Mouse (Mus musculus) MEL (cell line): ENCODE results near the gene Tal1. TPM values are rescaled to one million over a fixed set of nuclear protein-coding genes. Genes with fewer than 3 reads are reported as not detected.

Experiments used
- DNase-seq: peaks from one replicate; pipeline ENCODE4 v3.0.0; 2011; ENCODE audit warnings: low read depth, low spot score
- H3K27ac ChIP-seq: 2 replicates; pipeline ENCODE4 v1.5.1; 2012; ENCODE audit warnings: low read depth, mild to moderate bottlenecking, control low read depth, low read length, moderate library complexity; ENCODE audit not compliant: control insufficient read depth
- H3K27me3 ChIP-seq, 2 experiments: fragments of 150-350 bp in 1 of 2; sonication (generic) in 1 of 2; 2 replicates each; pipeline ENCODE4 v1.6.1; 2012; ENCODE audit warnings: low read length in 2 of 2, mild to moderate bottlenecking in 2 of 2, improper control_type of control experiment in 1 of 2, moderate library complexity in 1 of 2; ENCODE audit not compliant: insufficient read depth in 2 of 2, control insufficient read depth in 1 of 2
- H3K36me3 ChIP-seq, 2 experiments: 2 replicates each; pipeline ENCODE4 v1.6.1; 2012 to 2014; ENCODE audit warnings: low read length in 2 of 2, improper control_type of control experiment in 1 of 2, inconsistent platforms in 1 of 2, mild to moderate bottlenecking in 1 of 2; ENCODE audit not compliant: insufficient read depth in 2 of 2, control insufficient read depth in 1 of 2
- H3K4me1 ChIP-seq, 2 experiments: fragments of 150-350 bp in 1 of 2; sonication (generic) in 1 of 2; 2 replicates each; pipeline ENCODE4 v1.6.1; 2012; ENCODE audit warnings: low read length in 2 of 2, improper control_type of control experiment in 1 of 2, mild to moderate bottlenecking in 1 of 2; ENCODE audit not compliant: insufficient read depth in 2 of 2, control insufficient read depth in 1 of 2
- H3K4me3 ChIP-seq, 2 experiments: fragments of 150-350 bp in 1 of 2; sonication (generic) in 1 of 2; 2 replicates each; pipeline ENCODE4 v1.5.1; 2012; ENCODE audit warnings: low read depth in 2 of 2, low read length in 2 of 2, mild to moderate bottlenecking in 2 of 2, moderate library complexity in 2 of 2, control low read depth in 1 of 2, improper control_type of control experiment in 1 of 2; ENCODE audit not compliant: control insufficient read depth in 1 of 2, insufficient read depth in 1 of 2
- H3K79me2 ChIP-seq: 2 replicates; pipeline ENCODE4 v1.6.1; 2012; ENCODE audit warnings: mild to moderate bottlenecking, low read length, moderate library complexity; ENCODE audit not compliant: control insufficient read depth, poor library complexity, insufficient read depth
- H3K9ac ChIP-seq: 2 replicates; pipeline ENCODE4 v1.6.1; 2012; ENCODE audit warnings: low read depth, mild to moderate bottlenecking, control low read depth, low read length, moderate library complexity; ENCODE audit not compliant: control insufficient read depth, poor library complexity, severe bottlenecking
- H3K9me3 ChIP-seq: fragments of 150-350 bp; sonication (generic); replicated peaks from 2 replicates; pipeline ENCODE4 v1.6.1; 2012; ENCODE audit warnings: mild to moderate bottlenecking, low read length, improper control_type of control experiment, moderate library complexity; ENCODE audit not compliant: insufficient read depth
- BHLHE40 ChIP-seq: IDR thresholded peaks from 2 replicates; pipeline ENCODE4 v1.6.1; 2012; ENCODE audit warnings: low read depth, mild to moderate bottlenecking, inconsistent platforms, low read length, improper control_type of control experiment, borderline replicate concordance
- CHD1 ChIP-seq: IDR thresholded peaks from 2 replicates; pipeline ENCODE4 v1.6.1; 2012; ENCODE audit warnings: low read depth, mild to moderate bottlenecking, inconsistent platforms, low read length, improper control_type of control experiment
- CHD2 ChIP-seq: IDR thresholded peaks from 2 replicates; pipeline ENCODE4 v1.6.1; 2011; ENCODE audit warnings: low read length, improper control_type of control experiment
- CTCF ChIP-seq, 3 experiments: IDR thresholded peaks in 2 of 3; conservative IDR thresholded peaks in 1 of 3; 2 replicates each; pipeline ENCODE4 v1.5.1; 2011 to 2012; ENCODE audit warnings: low read length in 3 of 3, low read depth in 2 of 3, mild to moderate bottlenecking in 2 of 3, improper control_type of control experiment in 1 of 3, inconsistent platforms in 1 of 3, mixed read lengths in 1 of 3, moderate library complexity in 1 of 3; ENCODE audit not compliant: control insufficient read depth in 1 of 3, insufficient read depth in 1 of 3, poor library complexity in 1 of 3, severe bottlenecking in 1 of 3
- ELF1 ChIP-seq: IDR thresholded peaks from 2 replicates; pipeline ENCODE4 v1.6.1; 2014; ENCODE audit warnings: low read depth, mild to moderate bottlenecking, inconsistent platforms, low read length, improper control_type of control experiment, moderate library complexity
- EP300 ChIP-seq, 2 experiments: IDR thresholded peaks; 2 replicates each; pipeline ENCODE4 v1.6.1; 2011; ENCODE audit warnings: improper control_type of control experiment in 2 of 2, low read length in 2 of 2, low read depth in 1 of 2, mild to moderate bottlenecking in 1 of 2
- ETS1 ChIP-seq: IDR thresholded peaks from 2 replicates; pipeline ENCODE4 v1.6.1; 2012; ENCODE audit warnings: low read depth, mild to moderate bottlenecking, inconsistent platforms, low read length, improper control_type of control experiment, moderate library complexity
- GATA1 ChIP-seq: IDR thresholded peaks from 2 replicates; pipeline ENCODE4 v1.6.1; 2011; ENCODE audit warnings: low read depth, low read length, improper control_type of control experiment
- HCFC1 ChIP-seq: IDR thresholded peaks from 2 replicates; pipeline ENCODE4 v1.6.1; 2012; ENCODE audit warnings: low read depth, mild to moderate bottlenecking, inconsistent platforms, low read length, improper control_type of control experiment, moderate library complexity
- JUND ChIP-seq: IDR thresholded peaks from 2 replicates; pipeline ENCODE4 v1.6.1; 2011; ENCODE audit warnings: low read depth, mild to moderate bottlenecking, improper control_type of control experiment, low read length
- KAT2A ChIP-seq: conservative IDR thresholded peaks from 2 replicates; pipeline ENCODE4 v1.6.1; 2012; ENCODE audit warnings: low read depth, low read length, improper control_type of control experiment, inconsistent platforms
- MAX ChIP-seq: IDR thresholded peaks from 2 replicates; pipeline ENCODE4 v1.6.1; 2011; ENCODE audit warnings: low read length, improper control_type of control experiment
- MAZ ChIP-seq: IDR thresholded peaks from 2 replicates; pipeline ENCODE4 v1.6.1; 2012; ENCODE audit warnings: low read depth, mild to moderate bottlenecking, inconsistent platforms, low read length, improper control_type of control experiment
- MEF2A ChIP-seq: IDR thresholded peaks from 2 replicates; pipeline ENCODE4 v1.6.1; 2014; ENCODE audit warnings: low read depth, mild to moderate bottlenecking, inconsistent platforms, low read length, improper control_type of control experiment; ENCODE audit not compliant: poor library complexity, insufficient replicate concordance, severe bottlenecking; ENCODE audit errors: extremely low read depth
- MXI1 ChIP-seq: IDR thresholded peaks from 2 replicates; pipeline ENCODE4 v1.6.1; 2011; ENCODE audit warnings: mild to moderate bottlenecking, low read depth, low read length, improper control_type of control experiment
- MYC ChIP-seq: IDR thresholded peaks from 2 replicates; pipeline ENCODE4 v1.6.1; 2011; ENCODE audit warnings: low read depth, mild to moderate bottlenecking, low read length, improper control_type of control experiment, moderate library complexity
- NELFE ChIP-seq: IDR thresholded peaks from 2 replicates; pipeline ENCODE4 v1.6.1; 2011; ENCODE audit warnings: low read depth, low read length, improper control_type of control experiment
- POLR2A ChIP-seq, 2 experiments: IDR thresholded peaks; 2 replicates each; pipeline ENCODE4 v1.6.1; 2011 to 2012; ENCODE audit warnings: low read length in 2 of 2, mild to moderate bottlenecking in 2 of 2, control low read depth in 1 of 2, improper control_type of control experiment in 1 of 2, low read depth in 1 of 2, moderate library complexity in 1 of 2; ENCODE audit not compliant: control insufficient read depth in 1 of 2, insufficient read depth in 1 of 2, poor library complexity in 1 of 2
- POLR2AphosphoS2 ChIP-seq: IDR thresholded peaks from 2 replicates; pipeline ENCODE4 v1.6.1; 2011; ENCODE audit warnings: low read length, improper control_type of control experiment
- SIN3A ChIP-seq: IDR thresholded peaks from 2 replicates; pipeline ENCODE4 v1.6.1; 2012; ENCODE audit warnings: low read length, improper control_type of control experiment, inconsistent platforms
- SMC3 ChIP-seq: IDR thresholded peaks from 2 replicates; pipeline ENCODE4 v1.6.1; 2011; ENCODE audit warnings: low read depth, low read length, improper control_type of control experiment
- TAL1 ChIP-seq: IDR thresholded peaks from 2 replicates; pipeline ENCODE4 v1.6.1; 2012; ENCODE audit warnings: mild to moderate bottlenecking, inconsistent platforms, low read length, moderate library complexity, mixed read lengths
- TCF12 ChIP-seq: IDR thresholded peaks from 2 replicates; pipeline ENCODE4 v1.6.1; 2014; ENCODE audit warnings: low read depth, mild to moderate bottlenecking, inconsistent platforms, low read length, improper control_type of control experiment, moderate library complexity
- USF1 ChIP-seq: IDR thresholded peaks from 2 replicates; pipeline ENCODE4 v1.6.1; 2014; ENCODE audit warnings: low read depth, mild to moderate bottlenecking, inconsistent platforms, low read length, improper control_type of control experiment, moderate library complexity
- ZC3H11A ChIP-seq: IDR thresholded peaks from 2 replicates; pipeline ENCODE4 v1.6.1; 2012; ENCODE audit warnings: low read depth, mild to moderate bottlenecking, inconsistent platforms, low read length, improper control_type of control experiment
- ZMIZ1 ChIP-seq: IDR thresholded peaks from 2 replicates; pipeline ENCODE4 v1.6.1; 2012; ENCODE audit warnings: low read depth, mild to moderate bottlenecking, inconsistent platforms, low read length, improper control_type of control experiment, moderate library complexity
- polyA plus RNA-seq, 2 experiments: library from polyadenylated mRNA; stranded (reverse) in 1 of 2; unstranded in 1 of 2; fragments of >175 nt in 1 of 2; fragments of >200 nt in 1 of 2; gene quantifications; 2 replicates each; pipeline versions ENCODE4 v1.2.1 to v1.2.4; 2012; ENCODE audit warnings: low replicate concordance in 2 of 2, low read depth in 1 of 2; ENCODE audit not compliant: insufficient read length in 2 of 2, insufficient read depth in 1 of 2, missing spikeins in 1 of 2
- total RNA-seq: library from RNA; depleted of rRNA; stranded (reverse); fragments of 300-350 nt; gene quantifications from 2 replicates; pipeline ENCODE4 v1.2.3, GENCODE M21; 2012

Tal1 gene
- total and polyA plus RNA-seq, 3 experiments = 34.9 to 48.9 TPM; not detected in 1

GRCm38 (mm10) chr4:115074789-115075188 lies 18.6 kb downstream of the Tal1 start (continued):
- no peak for TF ChIP-seq MAX
- TF ChIP-seq BHLHE40 = peak; percentile 28; the same call in 1 of the 2 replicates

- no peaks in the 10 kb centered on the region for H3K27me3 ChIP-seq
- H3K36me3 ChIP-seq = peaks cover 0 to 19% of the 10 kb centered on the region in 2 experiments; a peak in 2 of 4 replicates
- DNase-seq = peak; percentile 78
- peak overlapping the region; percentile 52 for H3K9ac ChIP-seq
- TF ChIP-seq HCFC1 (peak; percentile 33; the same call in 1 of the 2 replicates), ETS1 (0 out of 2 replicates have a peak, but pooled peaks have one; percentile 3), EP300 (IDR thresholded peaks at IDR 0.05; ENCODE audit: low read depth in 1 of 2, low read length in 2 of 2) (peak; percentile 66 to 68), CHD1 (no peak), GATA1 (peak; percentile 52; the same call in 1 of the 2 replicates), BHLHE40 (no peak), SIN3A (peak; percentile 44), SMC3 (no peak), NELFE (peak; percentile 33; the same call in 1 of the 2 replicates), MAZ (peak; percentile 91; the same call in 1 of the 2 replicates), MAX (no peak), TCF12 (peak; percentile 53), TAL1 (0 out of 2 replicates have a peak, but pooled peaks have one; percentile 44)
- H3K79me2 ChIP-seq = no peaks in the 10 kb centered on the region
- peaks cover 20 to 25% of the 10 kb centered on the region in 2 experiments for H3K4me1 ChIP-seq
- H3K4me3 ChIP-seq = peak overlapping the region; percentile 8 to 15; a peak in 2 of 4 replicates
- H3K27ac ChIP-seq = peak overlapping the region; percentile 81
- no peaks in the 10 kb centered on the region for H3K9me3 ChIP-seq
Observed at GRCm38 (mm10) chr4:115075204-115075915, 19.1 kb downstream of the Tal1 start.

GRCm38 (mm10) chr4:115078892-115079820 lies 22.9 kb downstream of the Tal1 start:
- no peaks in the 10 kb centered on the region for H3K9me3 ChIP-seq
- H3K27me3 ChIP-seq = no peaks in the 10 kb centered on the region
- H3K27ac ChIP-seq = no peak overlapping the region
- no peaks in the 10 kb centered on the region for H3K79me2 ChIP-seq
- DNase-seq = no peak
- H3K4me3 ChIP-seq = no peak overlapping the region
- no peak overlapping the region for H3K9ac ChIP-seq
- H3K4me1 ChIP-seq = peaks cover 20 to 30% of the 10 kb centered on the region in 2 experiments
- peaks cover 0 to 23% of the 10 kb centered on the region in 2 experiments; a peak in 2 of 4 replicates for H3K36me3 ChIP-seq
- TF ChIP-seq ETS1 (no peak), CTCF (IDR thresholded peaks at IDR 0.05 in 2 of 3, conservative IDR thresholded peaks at IDR 0.05 in 1 of 3; ENCODE audit: control insufficient read depth in 1 of 3, insufficient read depth in 1 of 3, low read depth in 2 of 3, low read length in 3 of 3, poor library complexity in 1 of 3, severe bottlenecking in 1 of 3) (no peak), MEF2A (no peak), MYC (no peak), KAT2A (no peak), POLR2AphosphoS2 (no peak), ZC3H11A (no peak), ELF1 (no peak), JUND (no peak), SMC3 (no peak), MXI1 (no peak), CHD2 (no peak), ZMIZ1 (no peak), USF1 (no peak), POLR2A (IDR thresholded peaks at IDR 0.05; ENCODE audit: control insufficient read depth in 1 of 2, insufficient read depth in 1 of 2, low read depth in 1 of 2, low read length in 2 of 2, poor library complexity in 1 of 2) (no peak), NELFE (no peak)
